In the genomic region with DNA sequence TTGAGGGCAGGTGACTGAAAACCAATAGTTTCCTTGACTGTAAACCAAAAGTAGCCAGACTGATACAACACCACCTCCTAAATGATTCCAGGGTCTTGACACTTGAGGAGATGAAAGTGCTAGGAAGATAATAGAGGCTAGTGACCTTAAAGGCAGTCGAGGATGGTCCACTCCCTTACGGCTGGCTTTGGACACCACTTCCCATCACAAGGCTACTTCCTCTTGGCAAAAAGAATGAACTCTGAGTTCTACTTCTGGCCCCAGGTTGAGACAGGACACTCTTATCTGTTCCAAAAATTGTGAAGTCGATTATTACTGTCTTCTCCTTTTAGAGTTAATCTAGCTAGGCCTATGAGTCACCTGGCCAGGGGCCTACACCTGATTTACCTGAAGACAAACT, we compare ENCODE assay signal across 21 mouse cellular contexts.
"Had no signal": no experiment of that assay in that cellular context is flagged by ENCODE, and none has a peak within 500 bp of the region (broad histone marks: within the 10 kb centered on the region; RNA-seq: fewer than 3 reads in every experiment).

No protein-coding gene starts in this region.

- H3K9ac ChIP-seq: heart, embryonic 12.5 days; hindbrain, embryonic 12.5 days; hindbrain, embryonic 15.5 days; kidney, embryonic 15.5 days; limb, embryonic 13.5 days; limb, embryonic 15.5 days had no signal

- H3K9me3 ChIP-seq: heart, embryonic 10.5 days; heart, embryonic 12.5 days; hindbrain, embryonic 10.5 days; hindbrain, embryonic 15.5 days; kidney, embryonic 15.5 days; limb, embryonic 13.5 days; limb, embryonic 15.5 days had no signal

- H3K27me3 ChIP-seq: heart, embryonic 12.5 days; hindbrain, embryonic 12.5 days; hindbrain, embryonic 15.5 days; kidney, embryonic 15.5 days; limb, embryonic 13.5 days; limb, embryonic 15.5 days had no signal

- H3K4me3 ChIP-seq: gastrocnemius, adult 2 months; heart, embryonic 10.5 days; heart, embryonic 12.5 days; hindbrain, embryonic 10.5 days; hindbrain, embryonic 12.5 days; hindbrain, embryonic 15.5 days; kidney, embryonic 15.5 days; limb, embryonic 13.5 days; limb, embryonic 15.5 days had no signal

- DNase-seq: gastrocnemius, adult 2 months; gastrocnemius, postnatal 10 days; gastrocnemius, postnatal 25 days; heart, postnatal 10 days; heart, postnatal 4 days; kidney, adult 11 months; kidney, adult 9 months; layer of hippocampus, adult 9-11 months; layer of hippocampus, postnatal 36 days; left cerebral cortex, postnatal 4 days had no signal

- H3K4me2 ChIP-seq: heart, embryonic 12.5 days; hindbrain, embryonic 12.5 days; hindbrain, embryonic 15.5 days; kidney, embryonic 15.5 days; limb, embryonic 13.5 days; limb, embryonic 15.5 days had no signal

- H3K4me1 ChIP-seq: heart, embryonic 10.5 days; heart, embryonic 12.5 days; hindbrain, embryonic 10.5 days; hindbrain, embryonic 12.5 days; hindbrain, embryonic 15.5 days; limb, embryonic 13.5 days; limb, embryonic 15.5 days had no signal

- H3K27ac ChIP-seq: gastrocnemius, adult 2 months; heart, embryonic 10.5 days; hindbrain, embryonic 10.5 days; hindbrain, embryonic 12.5 days; hindbrain, embryonic 15.5 days; hindbrain, postnatal 0 days; kidney, embryonic 15.5 days; kidney, postnatal 0 days; limb, embryonic 13.5 days; limb, embryonic 15.5 days had no signal

- ATAC-seq: hindbrain, postnatal 0 days; intestine, embryonic 16.5 days had no signal

- H3K36me3 ChIP-seq: heart, embryonic 10.5 days; heart, embryonic 12.5 days; hindbrain, embryonic 10.5 days; hindbrain, embryonic 12.5 days; hindbrain, embryonic 15.5 days; kidney, embryonic 15.5 days; limb, embryonic 13.5 days; limb, embryonic 15.5 days had no signal
